Mouse (Mus musculus) testis, postnatal 10 days (tissue): Measurements from ENCODE around the gene Rabgef1.

ENCODE experiments used
- DNase-seq: peaks from one replicate; pipeline ENCODE4 v3.0.0; 2021; ENCODE audit warnings: low spot score

Rabgef1 gene

GRCm38 (mm10) chr5:130171423-130171954 is at the start of gene Rabgef1:
Rabgef1 (plus strand) TSS chr5:130171798.
- DNase-seq: peak; percentile 95

GRCm38 (mm10) chr5:130122355-130122754 is 49.2 kb upstream of the Rabgef1 start:
- DNase-seq: no peak

DNA sequence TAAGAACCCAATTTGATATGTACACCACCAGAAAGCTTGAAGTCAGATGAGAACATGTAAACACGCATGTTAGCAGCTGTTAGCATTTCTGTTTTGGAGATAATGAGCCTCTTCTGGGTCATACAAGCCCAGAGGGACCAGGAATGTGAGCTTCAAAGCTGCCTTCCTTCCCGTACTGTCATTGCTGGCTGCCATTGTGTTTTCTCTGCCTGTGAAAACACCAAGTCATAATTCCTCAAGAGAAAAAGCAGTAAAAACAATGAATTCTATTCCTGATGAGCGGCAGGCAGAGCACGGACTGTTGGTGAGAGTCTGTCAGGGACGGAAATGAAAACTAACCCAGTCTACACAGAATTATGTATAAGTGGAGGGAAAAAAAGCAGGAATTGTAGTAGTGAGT is 47.3 kb upstream of the Rabgef1 start:
- no peak for DNase-seq

DNA sequence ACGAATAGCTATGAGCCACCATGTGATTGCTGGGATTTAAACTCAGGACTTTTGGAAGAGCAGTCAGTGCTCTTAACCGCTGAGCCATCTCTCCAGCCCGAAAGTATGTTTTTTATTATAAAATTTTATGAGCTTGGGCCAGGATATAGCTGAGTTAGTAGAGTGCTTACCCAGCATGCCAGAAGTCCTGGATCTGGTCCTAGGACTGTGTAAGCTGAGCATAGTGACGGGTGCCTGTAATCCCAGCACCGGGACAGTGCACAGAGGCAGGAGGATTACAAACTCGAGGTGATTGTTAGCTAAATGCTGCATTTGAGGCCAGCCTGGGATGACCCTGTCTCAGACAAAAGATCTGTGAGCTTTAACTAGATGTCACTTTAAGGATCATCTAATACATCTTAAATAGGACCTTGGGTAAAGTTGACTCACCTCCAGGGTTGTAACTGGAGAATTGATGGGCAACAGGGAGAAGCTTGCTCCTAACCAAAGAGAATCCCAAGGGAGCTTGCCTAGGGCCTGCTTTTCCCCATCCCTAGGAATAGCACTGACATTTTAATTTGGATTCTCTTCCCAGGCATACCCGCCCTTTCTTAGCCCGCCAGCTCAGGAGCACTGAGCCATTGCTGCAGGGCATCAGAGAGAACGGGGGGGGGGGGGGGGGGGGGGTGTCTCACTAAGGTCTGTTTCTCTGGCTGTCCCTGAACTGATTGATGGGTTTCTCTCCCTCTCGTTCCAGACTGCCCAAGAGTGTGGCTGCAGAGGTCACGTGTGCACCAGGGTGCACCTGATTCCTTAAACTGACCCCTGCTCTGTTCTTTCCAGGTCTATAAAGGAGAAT is 42.7 kb upstream of the Rabgef1 start:
- DNase-seq: no peak

- no peak for DNase-seq
Measured at GRCm38 (mm10) chr5:130129524-130129793, 42.1 kb upstream of the Rabgef1 start.

DNA sequence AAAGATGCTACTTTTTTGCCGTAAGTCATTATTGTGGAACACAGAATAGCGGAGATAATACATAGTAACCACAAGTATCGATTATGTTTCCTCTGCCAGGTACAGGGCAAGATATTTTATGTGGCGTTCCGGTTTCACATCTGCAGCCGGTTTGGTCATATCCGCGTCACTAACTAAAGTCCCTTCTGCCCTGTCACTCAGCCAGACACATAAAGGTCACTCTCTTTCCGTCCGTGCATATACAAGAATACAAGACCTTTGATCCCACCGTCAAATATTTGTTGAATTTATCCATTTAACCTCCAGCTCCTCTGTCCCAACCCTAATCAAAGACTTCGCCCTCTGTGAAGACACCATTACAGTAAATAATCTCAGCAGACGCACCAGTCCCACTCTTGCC is 35.0 kb upstream of the Rabgef1 start:
- no peak for DNase-seq

DNA sequence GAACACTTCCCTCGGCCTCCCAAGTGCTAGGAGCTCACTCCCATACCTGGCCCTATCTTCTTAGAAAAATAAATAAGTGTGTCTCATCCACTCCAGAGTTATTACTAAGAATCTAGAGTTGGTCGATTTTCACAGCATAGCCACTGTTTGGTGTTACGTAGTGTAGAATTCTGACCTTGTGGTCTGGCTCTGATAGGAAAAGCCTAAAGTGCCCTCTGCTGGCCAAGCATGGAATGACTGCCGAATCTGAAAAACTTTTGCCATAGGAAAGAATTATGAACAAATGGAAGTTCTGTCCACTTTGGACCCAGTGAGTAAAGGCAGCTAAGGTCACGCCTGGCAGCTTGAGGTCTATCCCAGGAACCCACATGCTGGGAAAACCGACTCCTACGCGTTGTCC is 32.2 kb upstream of the Rabgef1 start:
- peak; percentile 94 for DNase-seq

DNA sequence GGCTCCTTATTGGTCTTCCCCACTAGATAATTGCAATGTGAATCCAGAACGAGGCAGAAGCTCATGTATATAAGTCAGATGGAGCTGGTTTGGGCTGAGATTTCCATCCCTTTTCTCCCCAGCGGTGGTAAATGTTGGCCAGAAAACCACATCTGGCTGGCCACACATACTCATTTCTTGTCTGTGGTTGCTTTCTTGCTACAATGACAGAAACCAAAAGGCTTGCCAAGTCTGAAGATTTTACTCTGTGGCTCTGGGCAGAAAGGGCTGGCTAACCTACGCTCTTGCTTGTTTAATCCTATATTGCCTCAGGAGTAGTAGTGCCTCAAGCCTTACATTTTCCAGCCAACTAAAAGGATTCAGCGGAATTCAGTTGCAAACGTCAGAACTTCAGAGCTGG is 30.5 kb upstream of the Rabgef1 start:
- DNase-seq: no peak

GRCm38 (mm10) chr5:130142041-130142440 is 29.6 kb upstream of the Rabgef1 start:
- DNase-seq: peak; percentile 49

- peak; percentile 52 for DNase-seq
Measured at GRCm38 (mm10) chr5:130143101-130143500, 28.5 kb upstream of the Rabgef1 start.

DNA sequence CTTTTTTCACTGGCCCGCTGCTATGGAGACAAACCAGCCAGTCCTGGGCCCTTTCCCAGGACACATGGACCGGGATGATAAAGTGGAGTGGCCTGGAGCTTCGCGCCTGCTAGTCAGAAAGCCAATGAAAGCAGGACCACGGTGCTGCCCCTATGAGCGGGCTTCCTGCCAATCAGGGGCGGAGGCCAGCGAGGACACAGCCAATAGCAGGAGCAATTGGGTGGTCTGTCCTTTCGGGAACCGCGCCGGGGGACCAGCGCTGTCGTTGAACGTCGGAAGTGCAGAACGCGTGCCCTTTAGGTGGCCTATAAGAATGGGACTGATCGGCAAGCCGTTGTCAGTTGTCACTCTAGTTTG is 27.6 kb upstream of the Rabgef1 start:
- DNase-seq: peak; percentile 87

GRCm38 (mm10) chr5:130144334-130145312 is 27.0 kb upstream of the Rabgef1 start, which contains the start of gene Kctd7:
Kctd7 (plus strand) TSS chr5:130144861.
- peak; percentile 94 for DNase-seq

DNA sequence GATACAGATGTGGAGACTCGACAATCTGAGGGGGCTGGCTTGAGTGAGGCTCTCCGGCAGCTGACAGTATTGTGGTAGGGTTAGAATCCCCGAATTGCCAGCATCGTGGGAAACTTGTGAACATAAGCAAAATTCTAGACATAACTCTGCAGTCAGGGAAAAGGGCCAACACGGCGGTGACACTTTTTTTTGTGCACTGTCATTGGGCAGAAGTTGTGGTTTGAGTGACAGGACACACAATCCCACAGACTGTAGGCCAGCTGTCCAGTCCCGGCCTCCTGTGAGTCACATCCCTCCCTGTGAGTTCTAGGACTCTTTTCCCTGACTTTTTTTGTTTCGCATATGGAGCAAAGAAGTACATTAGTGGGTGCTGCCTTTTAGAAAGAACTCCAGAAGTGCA is 25.6 kb upstream of the Rabgef1 start:
- no peak for DNase-seq

- DNase-seq: no peak
Measured at GRCm38 (mm10) chr5:130149726-130150310, 21.8 kb upstream of the Rabgef1 start.

- no peak for DNase-seq
Measured at GRCm38 (mm10) chr5:130154286-130154685, 17.3 kb upstream of the Rabgef1 start.

- no peak for DNase-seq
Measured at GRCm38 (mm10) chr5:130158545-130158944, 13.1 kb upstream of the Rabgef1 start.

- no peak for DNase-seq
Measured at GRCm38 (mm10) chr5:130159761-130160201, 11.8 kb upstream of the Rabgef1 start.

DNA sequence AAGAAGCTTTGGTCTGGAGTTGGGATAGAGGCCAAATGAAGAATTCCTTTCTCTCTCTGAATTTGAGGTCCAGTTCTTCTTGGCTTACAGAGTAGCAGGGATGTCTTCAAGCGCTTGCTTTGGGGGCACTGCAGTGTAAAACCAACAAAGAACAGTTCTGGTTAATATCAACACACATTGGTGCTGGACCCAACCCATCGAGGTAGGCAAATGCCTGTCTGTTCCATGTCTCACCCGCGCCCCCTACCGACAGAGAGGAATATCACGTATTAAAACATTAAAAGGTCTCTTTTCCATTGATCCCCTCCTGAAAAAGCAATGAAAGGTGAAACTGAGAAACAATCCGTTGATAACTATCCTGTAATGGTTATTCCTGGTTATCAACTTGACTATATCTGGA is 7.9 kb upstream of the Rabgef1 start:
- peak; percentile 88 for DNase-seq

DNA sequence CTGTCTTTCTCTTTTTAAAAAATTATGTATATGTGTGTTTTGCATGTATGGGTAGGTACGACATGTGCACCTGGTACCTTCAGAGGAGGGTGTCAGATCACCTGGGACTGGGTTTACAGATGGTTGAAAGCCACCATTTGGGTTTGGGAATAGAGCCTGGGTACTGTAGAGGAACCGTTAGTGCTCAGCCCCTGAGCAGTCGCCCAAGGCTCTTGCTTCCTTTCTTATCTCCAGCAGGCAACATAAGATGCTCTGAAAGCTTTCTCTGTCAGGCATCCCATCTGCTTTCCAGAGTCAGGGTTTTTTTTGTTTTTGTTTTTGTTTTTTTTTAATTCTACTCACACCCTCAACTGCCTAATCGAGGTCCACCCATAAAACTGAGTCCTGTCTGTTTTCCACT is 6.4 kb upstream of the Rabgef1 start:
- no peak for DNase-seq

DNA sequence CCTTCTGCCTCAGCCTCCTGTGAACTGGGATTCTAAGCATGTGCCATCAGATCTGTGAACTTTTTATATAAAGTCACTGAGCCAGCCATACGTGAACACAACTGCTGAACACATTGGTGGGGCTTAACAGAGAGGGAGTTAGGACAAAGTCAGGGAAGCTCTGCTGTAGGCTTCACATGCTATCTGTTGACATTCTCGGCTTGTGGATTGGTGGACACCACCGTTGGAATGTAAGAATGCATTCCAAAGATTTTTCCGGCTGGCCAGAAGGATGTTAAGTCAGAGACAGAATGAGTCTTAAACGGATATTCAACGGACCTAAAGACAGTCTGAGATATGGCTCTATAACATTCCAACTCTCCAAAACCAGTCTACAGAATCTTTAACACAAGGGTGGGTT is 2.5 kb upstream of the Rabgef1 start:
- DNase-seq: no peak

DNA sequence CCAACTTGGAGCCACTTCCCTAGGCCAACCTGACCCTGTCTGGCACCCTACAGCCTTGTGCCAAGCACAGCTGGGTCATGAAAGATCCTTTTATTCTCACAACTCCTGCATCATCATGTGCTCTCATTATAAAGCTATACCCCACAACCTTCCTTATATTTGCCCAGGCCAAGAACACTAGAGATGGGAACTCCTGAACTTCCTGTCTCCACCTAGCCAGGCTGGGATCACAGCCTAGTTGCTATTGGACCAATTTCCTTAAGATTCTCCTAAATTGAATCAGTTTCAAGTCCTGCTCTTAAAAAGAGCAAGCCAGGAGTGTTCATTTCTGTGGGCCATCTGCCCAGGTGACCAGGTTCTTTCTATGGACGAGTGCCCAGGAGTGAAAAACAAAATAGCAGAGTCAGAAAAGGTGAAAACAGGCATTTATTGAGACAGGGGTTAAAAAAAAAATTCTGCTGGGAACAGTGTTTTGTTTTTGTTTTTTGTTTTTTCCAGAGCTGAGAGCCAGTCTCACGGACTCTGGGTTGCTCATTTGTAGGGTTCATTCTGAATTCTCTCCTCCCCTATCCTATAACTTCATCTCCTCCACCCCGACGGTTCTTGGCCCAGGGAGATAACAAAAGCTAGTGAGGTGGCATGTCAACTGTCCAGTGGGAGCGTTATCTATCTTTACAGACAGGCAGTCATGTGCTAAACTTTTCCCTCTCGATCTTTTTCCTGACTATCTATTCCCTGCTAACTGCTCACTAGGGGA is 754 bp upstream of the Rabgef1 start:
- DNase-seq: no peak
